Mouse (Mus musculus) small intestine, adult 2 months (tissue): ENCODE data around the gene Cd164.

Source experiments
- CTCF ChIP-seq: fragments of 200-500 bp; IDR thresholded peaks from 2 replicates; pipeline ENCODE4 v1.5.1; 2012; ENCODE audit warnings: low read depth, mild to moderate bottlenecking, control low read depth, inconsistent platforms, low read length, moderate library complexity, mixed read lengths; ENCODE audit not compliant: insufficient replicate concordance, insufficient read length; ENCODE audit errors: extremely low read depth
- POLR2A ChIP-seq: fragments of 200-500 bp; IDR thresholded peaks from 2 replicates; pipeline ENCODE4 v1.6.1; 2012; ENCODE audit warnings: low read depth, mild to moderate bottlenecking, control low read depth, inconsistent platforms, low read length, moderate library complexity

- no peak for TF ChIP-seq CTCF
- no peak for TF ChIP-seq POLR2A
Observed at GRCm38 (mm10) chr10:41575451-41576327, 56.5 kb downstream of the Cd164 start.
